Mouse (Mus musculus): ENCODE results near the gene Faah.

DNA sequence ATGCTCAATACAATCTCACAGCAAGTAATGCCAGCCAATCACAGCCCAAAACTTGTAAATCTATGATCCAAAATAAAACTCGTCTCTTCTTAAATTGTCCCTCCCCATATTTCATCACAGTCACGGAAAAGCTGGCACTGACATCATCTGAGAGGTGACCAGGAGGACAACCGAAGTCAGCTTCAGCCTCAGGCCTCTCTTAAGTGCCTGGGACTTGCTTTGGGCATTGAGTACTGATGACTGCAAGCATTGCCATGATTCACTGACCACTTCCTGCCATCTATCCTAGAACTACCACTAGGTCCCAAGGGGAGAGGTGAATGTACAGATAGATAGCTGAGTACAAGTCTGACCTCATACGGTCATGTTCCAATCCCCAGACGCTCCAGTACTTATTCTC, 95.0 kb downstream of the Faah start:
- TF ChIP-seq CTCF (IDR thresholded peaks at IDR 0.05; ENCODE audit: extremely low read depth, insufficient read depth, low read length) (no peak), POLR2A (IDR thresholded peaks at IDR 0.05; ENCODE audit: extremely low read depth, insufficient read depth, low read length) (no peak)

All from cortical plate, adult 2 months (tissue).